Mouse (Mus musculus): ENCODE measurements at regions not wholly inside any gene's neighbourhood (a gene's known extent, or its start where the extent isn't known, plus 50 kb on each side); places are given as distances from the start of the nearest gene placed in this dataset.

DNA sequence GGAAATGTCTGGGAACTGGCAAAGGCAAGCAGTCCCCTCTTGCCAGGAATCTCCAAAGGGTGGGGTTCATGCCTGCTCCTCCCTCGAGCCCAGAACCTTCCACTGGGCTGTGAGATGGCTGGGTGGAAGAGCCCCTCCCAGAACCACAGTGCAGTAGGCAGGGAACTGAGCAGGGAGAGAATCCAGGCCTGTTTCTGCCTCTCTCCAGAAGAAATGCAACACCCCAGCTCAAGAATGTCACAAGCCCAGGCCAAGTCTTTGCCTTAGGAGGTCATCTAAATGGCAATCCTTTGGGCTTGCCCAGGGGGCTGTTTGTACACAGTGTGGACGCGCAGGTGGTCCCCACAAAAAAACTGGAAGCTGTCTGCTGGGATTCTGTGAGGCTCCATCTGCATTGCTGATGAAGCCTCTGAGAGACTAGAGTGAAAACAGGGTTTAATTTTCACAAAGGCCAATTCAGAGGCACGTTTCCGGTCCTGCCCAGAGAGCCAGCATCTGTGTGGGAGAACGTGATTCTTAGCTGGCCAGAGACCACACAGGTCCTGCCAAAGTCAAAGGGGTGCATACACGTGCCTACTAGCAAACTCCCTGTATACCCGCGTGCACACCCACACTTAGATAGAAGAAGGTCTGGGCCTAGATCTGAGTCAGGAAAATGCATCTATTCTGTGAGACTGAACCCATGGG is 129.0 kb downstream of the Hmg20a start:
- no peak for TF ChIP-seq CTCF (IDR thresholded peaks at IDR 0.05; ENCODE audit: extremely low read depth, insufficient read depth, low read length)
- TF ChIP-seq POLR2A (IDR thresholded peaks at IDR 0.05; ENCODE audit: extremely low read depth, insufficient read depth, low read length) = no peak
- Histone ChIP-seq H3K4me3 (ENCODE audit: insufficient read depth, low read length) (no peak overlapping the region), H3K27ac (ENCODE audit: insufficient read depth, low read length) (no peak overlapping the region), H3K4me1 (ENCODE audit: control insufficient read depth, insufficient read depth, low read length) (no peaks in the 10 kb centered on the region)

DNA sequence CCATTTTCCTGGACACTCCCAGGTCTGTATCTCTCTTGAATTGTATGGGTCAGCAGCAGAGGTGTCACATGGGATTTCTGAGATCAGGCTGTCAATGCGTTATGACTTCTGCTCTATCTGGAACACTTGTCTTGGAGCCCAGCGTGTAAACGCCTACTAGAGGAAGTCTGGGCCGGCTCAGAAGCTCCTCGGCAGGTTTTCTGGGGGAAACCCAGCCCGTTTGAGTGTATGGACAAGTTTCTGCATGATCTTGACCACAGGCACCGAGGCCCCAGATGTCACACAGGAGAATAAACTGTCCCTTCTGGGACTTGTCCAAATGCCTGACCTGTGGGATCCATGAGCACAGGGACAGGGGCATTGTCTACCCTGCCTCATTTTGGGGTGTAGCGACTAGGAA is 131.4 kb downstream of the Hmg20a start:
- Histone ChIP-seq H3K4me1 (ENCODE audit: control insufficient read depth, insufficient read depth, low read length) (no peaks in the 10 kb centered on the region), H3K4me3 (ENCODE audit: insufficient read depth, low read length) (no peak overlapping the region), H3K27ac (ENCODE audit: insufficient read depth, low read length) (no peak overlapping the region)
- TF ChIP-seq POLR2A (IDR thresholded peaks at IDR 0.05; ENCODE audit: extremely low read depth, insufficient read depth, low read length) = no peak
- TF ChIP-seq CTCF (IDR thresholded peaks at IDR 0.05; ENCODE audit: extremely low read depth, insufficient read depth, low read length) = no peak

DNA sequence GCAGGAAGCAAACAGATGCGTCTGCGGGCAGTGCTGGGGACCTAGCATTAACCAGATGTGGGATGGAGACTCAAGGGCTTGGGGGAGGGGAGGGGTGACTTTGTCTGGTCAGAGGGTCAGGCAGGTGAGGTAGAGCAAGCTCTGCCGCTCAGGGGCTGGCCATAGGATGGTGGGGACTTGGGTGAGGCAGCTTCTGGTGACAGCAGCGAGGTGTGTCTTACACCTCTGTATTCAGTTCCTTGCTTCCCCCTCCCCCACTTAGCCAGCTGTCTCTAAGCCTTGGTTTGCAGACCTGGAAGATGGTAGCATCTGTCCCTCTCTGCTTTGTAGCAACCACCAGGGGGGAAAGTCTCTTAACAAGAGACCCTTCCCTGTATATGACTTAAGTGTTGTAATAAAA is 131.8 kb downstream of the Hmg20a start:
- H3K27ac ChIP-seq (ENCODE audit: insufficient read depth, low read length) = no peak overlapping the region

DNA sequence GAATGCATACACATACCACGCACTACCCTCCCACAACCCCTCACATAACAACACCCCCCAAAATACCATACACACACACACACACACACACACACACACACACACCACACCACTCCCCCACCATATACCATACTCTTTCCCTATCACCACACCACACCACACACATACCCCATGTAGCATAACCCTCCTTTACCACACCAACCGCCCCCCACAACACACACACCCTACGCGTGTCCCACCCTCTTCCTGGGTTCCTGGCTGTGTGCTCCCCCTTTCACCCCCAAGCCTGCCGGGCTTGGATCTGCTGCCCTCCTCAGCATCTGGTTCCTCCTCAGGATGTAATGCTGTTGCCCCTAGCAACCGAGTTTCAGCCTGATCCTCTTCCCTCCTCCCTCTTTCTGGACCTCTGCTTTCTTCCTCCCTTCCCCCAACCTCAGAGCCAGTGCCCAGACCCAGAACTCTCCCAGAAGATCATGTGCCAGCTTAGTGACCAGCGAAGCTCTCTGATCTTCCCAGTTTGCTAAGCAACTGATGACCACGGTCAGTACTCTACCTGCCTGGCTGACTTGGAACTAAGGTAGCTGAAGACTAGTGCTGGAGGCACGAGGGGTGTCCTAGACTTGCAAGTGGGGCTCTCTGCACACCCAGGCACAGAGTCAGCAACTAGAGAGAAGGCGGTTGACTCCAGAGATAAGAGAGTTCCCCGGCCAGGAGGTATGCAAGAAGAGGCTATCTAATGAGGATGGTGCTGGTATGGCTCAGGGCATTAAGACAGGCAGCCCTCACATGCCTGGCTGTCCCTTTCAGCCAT is 133.2 kb downstream of the Hmg20a start:
- H3K27ac ChIP-seq (ENCODE audit: insufficient read depth, low read length) = no peak overlapping the region
- no peak for TF ChIP-seq CTCF (IDR thresholded peaks at IDR 0.05; ENCODE audit: extremely low read depth, insufficient read depth, low read length)
- TF ChIP-seq POLR2A (IDR thresholded peaks at IDR 0.05; ENCODE audit: extremely low read depth, insufficient read depth, low read length) = no peak
- no peaks in the 10 kb centered on the region for H3K4me1 ChIP-seq (ENCODE audit: control insufficient read depth, insufficient read depth, low read length)
- H3K4me3 ChIP-seq (ENCODE audit: insufficient read depth, low read length) = no peak overlapping the region

More for the DNA sequence above, 131.8 kb downstream of the Hmg20a start:
- TF ChIP-seq CTCF (IDR thresholded peaks at IDR 0.05; ENCODE audit: extremely low read depth, insufficient read depth, low read length) (no peak), POLR2A (IDR thresholded peaks at IDR 0.05; ENCODE audit: extremely low read depth, insufficient read depth, low read length) (no peak)
- H3K4me1 ChIP-seq (ENCODE audit: control insufficient read depth, insufficient read depth, low read length) = no peaks in the 10 kb centered on the region
- no peak overlapping the region for H3K4me3 ChIP-seq (ENCODE audit: insufficient read depth, low read length)

DNA sequence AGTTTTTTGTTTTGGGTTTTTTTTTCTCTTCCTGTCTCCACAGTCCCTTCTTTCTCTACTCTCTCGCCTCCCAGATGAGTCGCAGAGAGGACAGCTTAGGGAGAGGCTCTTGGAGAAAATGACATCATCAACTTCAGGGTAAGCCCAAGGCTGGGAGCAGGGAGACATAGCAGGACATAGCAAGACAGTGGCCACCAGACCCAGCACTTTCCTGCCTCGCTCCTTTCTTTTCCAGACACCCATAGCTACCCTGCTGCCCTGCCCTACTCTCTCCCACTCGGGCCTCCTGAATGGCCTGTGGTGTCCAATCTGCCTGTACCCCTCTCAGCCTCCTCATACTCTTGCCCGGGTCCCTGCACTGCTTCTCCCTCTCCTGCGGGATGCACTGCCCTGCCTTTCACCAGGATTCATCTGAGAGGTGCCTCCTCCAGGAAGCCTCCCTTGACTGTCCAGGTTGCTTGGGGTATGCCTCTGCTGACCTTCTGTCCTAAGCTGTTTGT is 133.8 kb downstream of the Hmg20a start:
- TF ChIP-seq POLR2A (IDR thresholded peaks at IDR 0.05; ENCODE audit: extremely low read depth, insufficient read depth, low read length) = no peak
- no peak for TF ChIP-seq CTCF (IDR thresholded peaks at IDR 0.05; ENCODE audit: extremely low read depth, insufficient read depth, low read length)
- no peak overlapping the region for H3K4me3 ChIP-seq (ENCODE audit: insufficient read depth, low read length)
- H3K4me1 ChIP-seq (ENCODE audit: control insufficient read depth, insufficient read depth, low read length) = no peaks in the 10 kb centered on the region
- H3K27ac ChIP-seq (ENCODE audit: insufficient read depth, low read length) = no peak overlapping the region

DNA sequence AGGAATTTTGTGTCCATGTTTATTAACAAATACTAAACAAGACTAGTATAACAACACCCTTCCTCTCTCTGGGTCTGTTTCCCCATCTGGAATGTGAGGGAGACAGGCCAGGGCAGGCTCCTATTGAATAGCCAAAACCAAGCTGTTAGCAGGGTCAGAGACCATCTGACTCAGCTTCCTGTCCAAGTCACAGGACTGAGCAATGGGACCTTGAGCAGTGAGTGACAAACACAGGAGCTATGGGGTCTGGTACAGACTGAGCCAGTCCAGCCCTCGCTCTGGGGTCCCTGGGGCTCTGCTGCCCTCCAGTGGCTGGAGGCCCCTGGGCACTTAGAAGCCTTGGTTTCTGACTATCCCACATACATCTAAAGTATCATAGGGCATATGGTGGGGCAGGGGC is 134.4 kb downstream of the Hmg20a start:
- TF ChIP-seq CTCF (IDR thresholded peaks at IDR 0.05; ENCODE audit: extremely low read depth, insufficient read depth, low read length) (peak; percentile 80), POLR2A (IDR thresholded peaks at IDR 0.05; ENCODE audit: extremely low read depth, insufficient read depth, low read length) (no peak)
- Histone ChIP-seq H3K4me1 (ENCODE audit: control insufficient read depth, insufficient read depth, low read length) (no peaks in the 10 kb centered on the region), H3K27ac (ENCODE audit: insufficient read depth, low read length) (no peak overlapping the region), H3K4me3 (ENCODE audit: insufficient read depth, low read length) (no peak overlapping the region)

DNA sequence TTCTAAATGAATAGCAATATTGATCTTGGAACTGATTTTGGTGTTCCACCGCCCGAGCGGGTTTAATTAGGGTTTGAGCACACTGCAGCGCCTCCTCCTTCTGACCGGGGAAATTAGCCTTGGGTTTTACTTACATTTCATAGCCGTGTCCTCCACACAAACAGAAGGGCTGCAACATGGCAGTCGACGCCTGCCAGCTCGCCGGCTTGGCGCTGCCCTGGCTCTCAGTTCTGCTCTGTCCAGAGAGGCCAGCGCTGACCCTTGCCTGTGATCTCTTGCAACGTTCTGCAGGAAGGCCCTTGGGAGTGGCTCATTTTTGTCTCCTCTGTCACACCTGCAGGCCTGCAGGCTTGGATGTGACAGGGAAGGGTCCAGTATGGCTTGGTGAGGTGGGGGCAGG is 135.2 kb downstream of the Hmg20a start:
- Histone ChIP-seq H3K4me3 (ENCODE audit: insufficient read depth, low read length) (no peak overlapping the region), H3K4me1 (ENCODE audit: control insufficient read depth, insufficient read depth, low read length) (no peaks in the 10 kb centered on the region), H3K27ac (ENCODE audit: insufficient read depth, low read length) (no peak overlapping the region)
- TF ChIP-seq CTCF (IDR thresholded peaks at IDR 0.05; ENCODE audit: extremely low read depth, insufficient read depth, low read length) (no peak), POLR2A (IDR thresholded peaks at IDR 0.05; ENCODE audit: extremely low read depth, insufficient read depth, low read length) (no peak)

DNA sequence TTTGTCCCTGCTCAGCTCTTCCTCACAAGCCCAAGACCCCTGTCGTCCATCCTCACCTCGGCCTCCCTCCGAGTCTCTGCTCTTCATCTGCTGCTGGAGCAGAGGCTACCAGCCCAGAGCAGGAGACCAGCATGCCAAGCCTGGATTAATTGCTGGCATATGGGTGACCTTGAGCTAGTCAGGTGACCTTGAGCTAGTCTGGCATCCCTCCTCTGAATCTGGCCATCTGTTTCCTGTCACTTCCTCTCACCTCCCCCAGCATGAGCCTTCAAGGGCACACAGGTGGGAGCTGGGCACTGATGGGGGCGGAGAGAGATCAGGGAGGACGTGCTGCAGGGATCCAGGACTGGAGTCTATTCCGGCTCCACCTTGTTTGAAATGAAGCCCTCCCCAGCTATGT is 135.7 kb downstream of the Hmg20a start:
- Histone ChIP-seq H3K27ac (ENCODE audit: insufficient read depth, low read length) (no peak overlapping the region), H3K4me3 (ENCODE audit: insufficient read depth, low read length) (no peak overlapping the region), H3K4me1 (ENCODE audit: control insufficient read depth, insufficient read depth, low read length) (no peaks in the 10 kb centered on the region)
- TF ChIP-seq CTCF (IDR thresholded peaks at IDR 0.05; ENCODE audit: extremely low read depth, insufficient read depth, low read length) = no peak

DNA sequence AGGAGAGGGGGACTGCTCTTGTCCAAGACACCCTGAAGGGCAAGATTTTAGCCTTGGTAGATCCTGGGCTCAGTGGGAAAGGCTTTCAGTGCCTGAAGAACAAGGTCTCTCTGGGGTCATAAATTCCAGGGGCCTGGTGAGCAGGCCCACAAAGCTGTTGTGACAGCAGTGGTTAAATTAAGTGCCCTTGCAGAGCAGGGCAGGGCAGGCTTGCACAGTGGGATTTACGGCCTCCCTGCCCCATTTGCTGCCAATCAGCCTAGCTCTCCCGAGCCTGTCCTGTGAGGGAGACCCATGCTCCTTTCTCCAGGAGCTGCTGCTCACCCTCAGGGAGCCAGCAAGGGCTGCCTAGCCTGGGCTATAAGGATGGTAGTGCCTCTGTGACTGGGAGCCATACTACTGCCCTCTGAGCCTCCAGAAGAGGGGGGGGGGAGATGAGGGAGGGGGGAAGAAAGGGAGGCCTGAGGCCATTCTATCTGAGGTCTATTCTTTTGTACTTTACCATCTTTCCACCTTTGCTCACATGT is 141.3 kb downstream of the Hmg20a start:
- Histone ChIP-seq H3K27ac (ENCODE audit: insufficient read depth, low read length) (no peak overlapping the region), H3K4me3 (ENCODE audit: insufficient read depth, low read length) (no peak overlapping the region), H3K4me1 (ENCODE audit: control insufficient read depth, insufficient read depth, low read length) (no peaks in the 10 kb centered on the region)
- TF ChIP-seq CTCF (IDR thresholded peaks at IDR 0.05; ENCODE audit: extremely low read depth, insufficient read depth, low read length) (no peak), POLR2A (IDR thresholded peaks at IDR 0.05; ENCODE audit: extremely low read depth, insufficient read depth, low read length) (no peak)

DNA sequence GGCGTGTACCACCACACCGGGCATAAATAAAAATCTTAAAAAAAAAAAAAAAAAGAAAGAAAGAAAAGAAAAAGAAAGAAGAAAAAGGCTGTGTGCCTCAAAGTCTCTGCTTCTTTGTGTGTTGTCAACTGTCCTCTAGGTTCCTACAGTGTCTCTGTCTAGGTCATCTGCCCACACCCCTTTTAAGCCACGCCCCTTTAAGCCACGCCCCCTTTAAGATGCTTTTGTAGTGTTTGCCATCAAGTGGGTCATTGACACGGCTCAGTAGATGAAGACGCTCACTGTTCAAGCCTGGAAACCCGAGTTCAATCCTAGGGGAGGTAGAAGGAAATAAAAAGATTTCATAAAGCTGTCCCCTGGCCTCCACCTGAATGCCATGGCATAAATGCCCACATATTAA is 144.0 kb downstream of the Hmg20a start:
- H3K4me3 ChIP-seq (ENCODE audit: insufficient read depth, low read length) = no peak overlapping the region
- no peak overlapping the region for H3K27ac ChIP-seq (ENCODE audit: insufficient read depth, low read length)
- no peaks in the 10 kb centered on the region for H3K4me1 ChIP-seq (ENCODE audit: control insufficient read depth, insufficient read depth, low read length)
- TF ChIP-seq POLR2A (IDR thresholded peaks at IDR 0.05; ENCODE audit: extremely low read depth, insufficient read depth, low read length) = no peak
- no peak for TF ChIP-seq CTCF (IDR thresholded peaks at IDR 0.05; ENCODE audit: extremely low read depth, insufficient read depth, low read length)

Data from cortical plate, adult 2 months (tissue).